Mouse (Mus musculus) stomach, embryonic 16.5 days (tissue): ENCODE results near the gene Slc30a1. TPM values are rescaled to one million over a fixed set of nuclear protein-coding genes. Genes with fewer than 3 reads are reported as not detected.

ENCODE experiments used
- ATAC-seq: fragments of 200-750 bp; cut with Nextera tagmentation; 2 replicates; pipeline ENCODE4 v1.8.0; 2017; ENCODE audit warnings: moderate number of reproducible peaks, moderate TSS enrichment; ENCODE audit not compliant: insufficient read depth, low FRiP score
- H3K27ac ChIP-seq: fragments of 300-500 bp; sonication (generic); 2 replicates; pipeline ENCODE4 v1.5.1; 2014; ENCODE audit warnings: low read length
- H3K27me3 ChIP-seq: fragments of 300-500 bp; sonication (generic); 2 replicates; pipeline ENCODE4 v1.6.1; 2014; ENCODE audit warnings: low read length, control low read depth, mixed read lengths; ENCODE audit not compliant: control insufficient read depth, insufficient read depth
- H3K36me3 ChIP-seq: fragments of 300-500 bp; sonication (generic); 2 replicates; pipeline ENCODE4 v1.6.1; 2014; ENCODE audit warnings: low read length; ENCODE audit not compliant: control insufficient read depth, insufficient read depth
- H3K4me1 ChIP-seq: fragments of 300-500 bp; sonication (generic); 2 replicates; pipeline ENCODE4 v1.6.1; 2014; ENCODE audit warnings: low read length, control low read depth, mixed read lengths; ENCODE audit not compliant: control insufficient read depth, insufficient read depth
- H3K4me2 ChIP-seq: fragments of 300-500 bp; sonication (generic); 2 replicates; pipeline ENCODE4 v1.6.1; 2014; ENCODE audit warnings: low read depth, low read length, mixed read lengths
- H3K4me3 ChIP-seq: fragments of 300-500 bp; sonication (generic); replicated peaks from 2 replicates; pipeline ENCODE4 v1.5.1; 2014; ENCODE audit warnings: mild to moderate bottlenecking, low read length
- H3K9ac ChIP-seq: fragments of 300-500 bp; sonication (generic); 2 replicates; pipeline ENCODE4 v1.6.1; 2014; ENCODE audit warnings: low read length
- H3K9me3 ChIP-seq: fragments of 300-500 bp; sonication (generic); replicated peaks from 2 replicates; pipeline ENCODE4 v1.6.1; 2016; ENCODE audit warnings: low read length, control low read depth; ENCODE audit not compliant: control insufficient read depth
- WGBS: fragments of 180-500 bp; shearing (Covaris S2); extraction: QIAGEN DNeasy Blood & Tissue Kit; methylation state at CpG from one replicate; pipeline ENCODE4 v1.1.7; 2014; 5-methylcytosine and 5-hydroxymethylcytosine counted together
- polyA plus RNA-seq: library from polyadenylated mRNA; unstranded; fragments of >200 nt; fragmentation: Nextera tagmentation; extraction: Ambion mirVana; gene quantifications from 2 replicates; pipeline ENCODE4 v1.2.1, GENCODE M21; 2015

Slc30a1 gene
- polyA plus RNA-seq, 1 experiment from 2014 or later = 1.6 TPM

- H3K4me2 ChIP-seq = peak overlapping the region; percentile 38
- no peak for ATAC-seq
- H3K9me3 ChIP-seq = no peaks in the 10 kb centered on the region
- WGBS = 56% methylated on average over 3 of the region's 3 CpGs
- H3K4me1 ChIP-seq = peaks cover 30% of the 10 kb centered on the region
- peaks cover 11% of the 10 kb centered on the region for H3K36me3 ChIP-seq
- no peaks in the 10 kb centered on the region for H3K27me3 ChIP-seq
- no peak overlapping the region for H3K4me3 ChIP-seq
- H3K27ac ChIP-seq = no peak overlapping the region
- H3K9ac ChIP-seq = no peak overlapping the region
Observed at GRCm38 (mm10) chr1:191911067-191911668, 4.6 kb downstream of the Slc30a1 start.

GRCm38 (mm10) chr1:191914647-191915046 is 8.1 kb downstream of the Slc30a1 start:
- ATAC-seq = no peak
- no peaks in the 10 kb centered on the region for H3K27me3 ChIP-seq
- no peak overlapping the region for H3K27ac ChIP-seq

GRCm38 (mm10) chr1:191915586-191915985 is 9.0 kb downstream of the Slc30a1 start:
- Histone ChIP-seq H3K4me3 (no peak overlapping the region), H3K36me3 (no peaks in the 10 kb centered on the region), H3K4me2 (no peak overlapping the region), H3K27me3 (no peaks in the 10 kb centered on the region), H3K9me3 (no peaks in the 10 kb centered on the region), H3K27ac (no peak overlapping the region), H3K9ac (no peak overlapping the region), H3K4me1 (peaks cover 11% of the 10 kb centered on the region)
- WGBS = 87% methylated on average over 1 of the region's 1 CpGs
- no peak for ATAC-seq

More at GRCm38 (mm10) chr1:191914647-191915046, 8.1 kb downstream of the Slc30a1 start:
- H3K4me3 ChIP-seq = no peak overlapping the region
- WGBS = 75% methylated on average over 6 of the region's 6 CpGs
- H3K36me3 ChIP-seq = peaks cover 2% of the 10 kb centered on the region
- H3K9ac ChIP-seq = no peak overlapping the region
- H3K9me3 ChIP-seq = no peaks in the 10 kb centered on the region
- H3K4me2 ChIP-seq = no peak overlapping the region
- peaks cover 17% of the 10 kb centered on the region for H3K4me1 ChIP-seq

- Histone ChIP-seq H3K4me1 (peaks cover 3% of the 10 kb centered on the region), H3K36me3 (no peaks in the 10 kb centered on the region), H3K27me3 (no peaks in the 10 kb centered on the region), H3K9ac (no peak overlapping the region), H3K4me2 (no peak overlapping the region), H3K4me3 (no peak overlapping the region), H3K27ac (no peak overlapping the region), H3K9me3 (0 out of 2 replicates have a peak, but pooled peaks cover 3% of the 10 kb centered on the region)
- WGBS = 65% methylated on average over 5 of the region's 5 CpGs
- ATAC-seq = no peak
Observed at GRCm38 (mm10) chr1:191916876-191917275, 10.3 kb downstream of the Slc30a1 start.

GRCm38 (mm10) chr1:191919336-191919735 is 12.8 kb downstream of the Slc30a1 start:
- ATAC-seq = no peak
- WGBS = 65% methylated on average over 2 of the region's 2 CpGs

GRCm38 (mm10) chr1:191921701-191922100 is 15.1 kb downstream of the Slc30a1 start:
- H3K4me1 ChIP-seq = no peaks in the 10 kb centered on the region
- 0 out of 2 replicates have a peak, but pooled peaks cover 3% of the 10 kb centered on the region for H3K9me3 ChIP-seq
- H3K9ac ChIP-seq = no peak overlapping the region
- WGBS = 86% methylated on average over 3 of the region's 3 CpGs
- H3K4me3 ChIP-seq = no peak overlapping the region
- H3K27ac ChIP-seq = no peak overlapping the region
- ATAC-seq = no peak
- no peaks in the 10 kb centered on the region for H3K27me3 ChIP-seq
- no peaks in the 10 kb centered on the region for H3K36me3 ChIP-seq
- no peak overlapping the region for H3K4me2 ChIP-seq

More at GRCm38 (mm10) chr1:191919336-191919735, 12.8 kb downstream of the Slc30a1 start:
- no peaks in the 10 kb centered on the region for H3K27me3 ChIP-seq
- H3K4me3 ChIP-seq = no peak overlapping the region
- H3K27ac ChIP-seq = no peak overlapping the region
- 0 out of 2 replicates have a peak, but pooled peaks cover 3% of the 10 kb centered on the region for H3K9me3 ChIP-seq
- no peak overlapping the region for H3K4me2 ChIP-seq
- no peaks in the 10 kb centered on the region for H3K4me1 ChIP-seq
- no peaks in the 10 kb centered on the region for H3K36me3 ChIP-seq
- H3K9ac ChIP-seq = no peak overlapping the region

GRCm38 (mm10) chr1:191925496-191925895 is 18.9 kb downstream of the Slc30a1 start:
- Histone ChIP-seq H3K9ac (no peak overlapping the region), H3K4me2 (no peak overlapping the region), H3K4me3 (no peak overlapping the region), H3K9me3 (0 out of 2 replicates have a peak, but pooled peaks cover 3% of the 10 kb centered on the region), H3K4me1 (no peaks in the 10 kb centered on the region), H3K27me3 (no peaks in the 10 kb centered on the region), H3K27ac (no peak overlapping the region), H3K36me3 (no peaks in the 10 kb centered on the region)
- no peak for ATAC-seq
- WGBS = 50% methylated on average over 4 of the region's 4 CpGs

- no peaks in the 10 kb centered on the region for H3K36me3 ChIP-seq
- H3K4me1 ChIP-seq = no peaks in the 10 kb centered on the region
- ATAC-seq = no peak
- no peak overlapping the region for H3K4me3 ChIP-seq
- no peaks in the 10 kb centered on the region for H3K27me3 ChIP-seq
- H3K9me3 ChIP-seq = no peaks in the 10 kb centered on the region
- 71% methylated on average over 3 of the region's 3 CpGs for WGBS
- no peak overlapping the region for H3K9ac ChIP-seq
- H3K27ac ChIP-seq = no peak overlapping the region
- H3K4me2 ChIP-seq = no peak overlapping the region
Observed at GRCm38 (mm10) chr1:191926681-191927080, 20.1 kb downstream of the Slc30a1 start.

GRCm38 (mm10) chr1:191928345-191928744 is 21.8 kb downstream of the Slc30a1 start:
- Histone ChIP-seq H3K9me3 (no peaks in the 10 kb centered on the region), H3K27ac (no peak overlapping the region), H3K36me3 (no peaks in the 10 kb centered on the region), H3K27me3 (no peaks in the 10 kb centered on the region), H3K4me3 (no peak overlapping the region), H3K4me1 (no peaks in the 10 kb centered on the region), H3K9ac (no peak overlapping the region), H3K4me2 (no peak overlapping the region)
- 0 out of 2 replicates have a peak, but pooled peaks have one; percentile 14 for ATAC-seq
- WGBS = 64% methylated on average over 7 of the region's 7 CpGs
